Mouse (Mus musculus): ENCODE results near the gene Zfp217. TPM values are rescaled to one million over a fixed set of nuclear protein-coding genes. Genes with fewer than 3 reads are reported as not detected.
"Not testable (repeated sequence)": the region's sequence is repeated elsewhere in the genome, so short reads cannot be mapped to it uniquely, and the experiment has no call there.

Gene Zfp217
- 10 to 100 TPM; 23.9 to 24.2 TPM for total RNA-seq (2021)
- long read RNA-seq, experiment 1, partial matches to known transcripts, result 0 of 7 reads
- long read RNA-seq, experiment 1, other reads (novel, unspliced or antisense), result 7 of 7 reads
- long read RNA-seq, experiment 2, partial matches to known transcripts, result 0 of 3 reads
- long read RNA-seq, experiment 2, other reads (novel, unspliced or antisense), result 3 of 3 reads

- DNase-seq, result peak in 1 of 2 experiments; percentile 42
Observed at GRCm38 (mm10) chr2:170147661-170148153, at the start of gene Zfp217. Gene Zfp217 (minus strand): TSS chr2:170148103.

GRCm38 (mm10) chr2:170195542-170196089 lies 47.7 kb upstream of the Zfp217 start:
- DNase-seq, result no peak

GRCm38 (mm10) chr2:170194845-170195244 lies 46.9 kb upstream of the Zfp217 start:
- no peak for DNase-seq

GRCm38 (mm10) chr2:170193850-170194249 lies 45.9 kb upstream of the Zfp217 start:
- no peak for DNase-seq

- DNase-seq, result no peak
Observed at GRCm38 (mm10) chr2:170193211-170193610, 45.3 kb upstream of the Zfp217 start.

GRCm38 (mm10) chr2:170192731-170193149 lies 44.8 kb upstream of the Zfp217 start:
- DNase-seq, result peak; percentile 60 to 82

GRCm38 (mm10) chr2:170188721-170189120 lies 40.8 kb upstream of the Zfp217 start:
- DNase-seq, result no peak

- DNase-seq, result no peak
Observed at GRCm38 (mm10) chr2:170185137-170185837, 37.4 kb upstream of the Zfp217 start.

- peak; percentile 78 to 86 for DNase-seq
Observed at GRCm38 (mm10) chr2:170184175-170184983, 36.5 kb upstream of the Zfp217 start.

GRCm38 (mm10) chr2:170183851-170184174 lies 35.9 kb upstream of the Zfp217 start:
- no peak for DNase-seq

- no peak for DNase-seq
Observed at GRCm38 (mm10) chr2:170181862-170182261, 34.0 kb upstream of the Zfp217 start.

GRCm38 (mm10) chr2:170180769-170181168 lies 32.9 kb upstream of the Zfp217 start:
- DNase-seq, result not testable (repeated sequence)

GRCm38 (mm10) chr2:170179317-170179716 lies 31.4 kb upstream of the Zfp217 start:
- DNase-seq, result no peak

GRCm38 (mm10) chr2:170177323-170177722 lies 29.4 kb upstream of the Zfp217 start:
- DNase-seq, result no peak

- DNase-seq, result no peak
Observed at GRCm38 (mm10) chr2:170176284-170176926, 28.5 kb upstream of the Zfp217 start.

- DNase-seq, result no peak
Observed at GRCm38 (mm10) chr2:170175661-170176150, 27.8 kb upstream of the Zfp217 start.

GRCm38 (mm10) chr2:170175190-170175589 lies 27.3 kb upstream of the Zfp217 start:
- DNase-seq, result no peak

- no peak for DNase-seq
Observed at GRCm38 (mm10) chr2:170169062-170169461, 21.2 kb upstream of the Zfp217 start.

GRCm38 (mm10) chr2:170165649-170166048 lies 17.7 kb upstream of the Zfp217 start:
- DNase-seq, result no peak

GRCm38 (mm10) chr2:170163671-170164462 lies 16.0 kb upstream of the Zfp217 start:
- no peak for DNase-seq

All from adrenal gland, postnatal 36 days (tissue).